Comparison of ENCODE assay signal across 15 mouse cellular contexts in the genomic region with DNA sequence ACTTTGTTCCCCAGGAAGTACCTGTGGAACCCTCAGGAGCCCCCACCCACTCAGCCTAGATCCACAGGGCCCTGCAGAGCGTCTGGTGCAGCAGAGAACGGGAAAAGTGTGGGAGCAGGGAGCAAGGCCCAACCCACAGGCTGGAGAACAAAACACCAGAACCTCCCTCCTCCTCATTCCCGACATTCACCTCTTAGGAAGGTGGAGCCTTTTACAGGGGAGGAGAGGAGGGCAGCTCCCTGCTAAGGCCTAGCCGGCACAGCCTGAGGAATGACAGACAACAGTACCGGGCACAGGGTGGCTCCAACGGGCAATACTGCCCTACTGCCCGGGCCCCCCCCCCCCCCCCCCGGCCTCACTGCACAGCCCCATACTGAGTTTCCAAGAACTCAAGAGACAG. TPM values are rescaled to one million over a fixed set of nuclear protein-coding genes. Genes with fewer than 3 reads are reported as not detected.
DNase-seq lines count a peak whose midpoint lies in the region; ATAC-seq lines count a peak whose summit lies in the region.
"Had no signal": no experiment of that assay in that cellular context is flagged by ENCODE, and none has a peak within 500 bp of the region (broad histone marks: within the 10 kb centered on the region; RNA-seq: fewer than 3 reads in every experiment).

No protein-coding gene starts in this region.

- no peaks in the 10 kb centered on the region for H3K27me3 ChIP-seq in intestine, embryonic 15.5 days (replicated peaks)
- no peaks in the 10 kb centered on the region for H3K27me3 ChIP-seq in intestine, embryonic 16.5 days (replicated peaks; ENCODE audit: control insufficient read depth, insufficient read depth, low read length)
- no peaks in the 10 kb centered on the region for H3K27me3 ChIP-seq in embryonic facial prominence, embryonic 10.5 days (replicated peaks; ENCODE audit: low read depth, poor library complexity, severe bottlenecking)
- H3K27me3 ChIP-seq: embryonic facial prominence, embryonic 15.5 days had no signal

- peaks cover 49% of the 10 kb centered on the region for H3K4me1 ChIP-seq in intestine, embryonic 15.5 days (replicated peaks)
- peaks cover 46% of the 10 kb centered on the region for H3K4me1 ChIP-seq in intestine, embryonic 16.5 days (ENCODE audit: control insufficient read depth, insufficient read depth, low read length)
- H3K4me1 ChIP-seq in embryonic facial prominence, embryonic 10.5 days, result peaks cover 91% of the 10 kb centered on the region

- peak overlapping the region; percentile 27; the same call in 1 of the 2 replicates for H3K27ac ChIP-seq in intestine, embryonic 15.5 days
- no peak overlapping the region for H3K27ac ChIP-seq in intestine, embryonic 16.5 days (ENCODE audit: low read length)
- peak overlapping the region; percentile 44; the same call in 1 of the 2 replicates for H3K27ac ChIP-seq in embryonic facial prominence, embryonic 10.5 days (replicated peaks)
- H3K27ac ChIP-seq: hindbrain, embryonic 14.5 days; layer of hippocampus, adult 2 months; macrophage had no signal

- no peaks in the 10 kb centered on the region for H3K36me3 ChIP-seq in intestine, embryonic 15.5 days
- H3K36me3 ChIP-seq in intestine, embryonic 16.5 days (ENCODE audit: control insufficient read depth, insufficient read depth, low read length), result no peaks in the 10 kb centered on the region
- H3K36me3 ChIP-seq in embryonic facial prominence, embryonic 10.5 days (replicated peaks), result peaks cover 6% of the 10 kb centered on the region
- H3K36me3 ChIP-seq: embryonic facial prominence, embryonic 15.5 days had no signal

- WGBS in intestine, embryonic 15.5 days, result 38% methylated on average over 8 of the region's 8 CpGs
- WGBS in intestine, embryonic 16.5 days, result 48% methylated on average over 5 of the region's 8 CpGs
- WGBS in embryonic facial prominence, embryonic 10.5 days, result 35% methylated on average over 8 of the region's 8 CpGs

- 0 out of 2 replicates have a peak, but pooled peaks have one; percentile 21 for ATAC-seq in intestine, embryonic 15.5 days
- no peak for ATAC-seq in intestine, embryonic 16.5 days
- ATAC-seq: forebrain, embryonic 14.5 days had no signal

- DNase-seq in urinary bladder, postnatal 14 days (ENCODE audit: low spot score), result peak; percentile 35
- DNase-seq in urinary bladder, postnatal 25 days (ENCODE audit: low spot score), result no peak
- DNase-seq in embryonic facial prominence, embryonic 10.5 days (ENCODE audit: low spot score), result no peak
- DNase-seq in layer of hippocampus, adult 9-11 months, result no peak
- DNase-seq in cerebellum, adult 9-10 months, result no peak
- no peak for DNase-seq in left cerebral cortex, adult 18-20 months (ENCODE audit: low spot score in 2 of 2)
- DNase-seq: adrenal gland, postnatal 36 days; kidney, adult 18-20 months had no signal

- no peak overlapping the region for H3K4me2 ChIP-seq in intestine, embryonic 15.5 days (replicated peaks)
- no peak overlapping the region for H3K4me2 ChIP-seq in intestine, embryonic 16.5 days (ENCODE audit: low read depth, low read length)
- H3K4me2 ChIP-seq: embryonic facial prominence, embryonic 15.5 days; hindbrain, embryonic 14.5 days had no signal

- no peaks in the 10 kb centered on the region for H3K9me3 ChIP-seq in intestine, embryonic 15.5 days
- no peaks in the 10 kb centered on the region for H3K9me3 ChIP-seq in intestine, embryonic 16.5 days (ENCODE audit: control insufficient read depth, low read length)
- no peaks in the 10 kb centered on the region for H3K9me3 ChIP-seq in embryonic facial prominence, embryonic 10.5 days
- H3K9me3 ChIP-seq: embryonic facial prominence, embryonic 15.5 days had no signal

- no peak overlapping the region for H3K9ac ChIP-seq in intestine, embryonic 15.5 days
- no peak overlapping the region for H3K9ac ChIP-seq in intestine, embryonic 16.5 days (ENCODE audit: low read depth, low read length)
- H3K9ac ChIP-seq: embryonic facial prominence, embryonic 15.5 days; hindbrain, embryonic 14.5 days had no signal

- H3K4me3 ChIP-seq in intestine, embryonic 15.5 days (replicated peaks), result no peak overlapping the region
- no peak overlapping the region for H3K4me3 ChIP-seq in intestine, embryonic 16.5 days (ENCODE audit: low read length)
- no peak overlapping the region for H3K4me3 ChIP-seq in embryonic facial prominence, embryonic 10.5 days
- H3K4me3 ChIP-seq: embryonic facial prominence, embryonic 15.5 days; layer of hippocampus, adult 2 months had no signal

RNA-seq across cellular contexts. Expression of a gene that starts 44.0 kb away (rescaled TPM):
- 2.8 and 3.8 TPM in 2 replicates for polyA plus RNA-seq in intestine, embryonic 15.5 days (2015; fragmentation: Nextera tagmentation; extraction: Ambion mirVana)
- 1.9 and 2.2 TPM in 2 replicates for polyA plus RNA-seq in intestine, embryonic 16.5 days (2015; fragmentation: Nextera tagmentation; extraction: Ambion mirVana)
- polyA plus RNA-seq in embryonic facial prominence, embryonic 10.5 days (2016; fragmentation: Nextera tagmentation; extraction: Ambion mirVana), result 2.7 and 3.2 TPM in 2 replicates
- 10 to 100 TPM; 30.3 to 34.3 TPM for total RNA-seq in left cerebral cortex, adult 18-20 months (2021)

RNA-seq across cellular contexts. Expression of a gene that starts 44.2 kb away (rescaled TPM):
- polyA plus RNA-seq in intestine, embryonic 15.5 days (2015; fragmentation: Nextera tagmentation; extraction: Ambion mirVana), result 91.7 and 97.9 TPM in 2 replicates
- 89.8 and 90.8 TPM in 2 replicates for polyA plus RNA-seq in intestine, embryonic 16.5 days (2015; fragmentation: Nextera tagmentation; extraction: Ambion mirVana)
- polyA plus RNA-seq in embryonic facial prominence, embryonic 10.5 days (2016; fragmentation: Nextera tagmentation; extraction: Ambion mirVana), result 79.6 and 81.5 TPM in 2 replicates
- 100 to 1,000 TPM; 178 to 186 TPM for total RNA-seq in left cerebral cortex, adult 18-20 months (2021)

RNA-seq across cellular contexts. Expression of a gene that starts 51.9 kb away (rescaled TPM):
- polyA plus RNA-seq in intestine, embryonic 15.5 days (2015; fragmentation: Nextera tagmentation; extraction: Ambion mirVana), result 8.7 and 9.3 TPM in 2 replicates
- polyA plus RNA-seq in intestine, embryonic 16.5 days (2015; fragmentation: Nextera tagmentation; extraction: Ambion mirVana), result 4.8 and 7.1 TPM in 2 replicates
- 11.4 and 12.1 TPM in 2 replicates for polyA plus RNA-seq in embryonic facial prominence, embryonic 10.5 days (2016; fragmentation: Nextera tagmentation; extraction: Ambion mirVana)
- 10 to 100 TPM; 75.6 to 77.6 TPM for total RNA-seq in left cerebral cortex, adult 18-20 months (2021)
